Mouse (Mus musculus): ENCODE results near the gene Fancc. TPM values are rescaled to one million over a fixed set of nuclear protein-coding genes. Genes with fewer than 3 reads are reported as not detected.
"Not testable (repeated sequence)": the region's sequence is repeated elsewhere in the genome, so short reads cannot be mapped to it uniquely, and the experiment has no call there.

Gene Fancc
- polyA plus RNA-seq, 1 experiment from 2014 or later: 12.8 TPM

GRCm38 (mm10) chr13:63324978-63325848 lies 171.9 kb downstream of the Fancc start:
- Histone ChIP-seq H3K4me1 (replicated peaks) (peaks cover 27% of the 10 kb centered on the region), H3K9ac (no peak overlapping the region), H3K4me3 (no peak overlapping the region), H3K27ac (peak overlapping the region; percentile 51), H3K9me3 (replicated peaks) (no peaks in the 10 kb centered on the region), H3K27me3 (no peaks in the 10 kb centered on the region), H3K36me3 (no peaks in the 10 kb centered on the region), H3K4me2 (no peak overlapping the region)
- 60% methylated on average over 10 of the region's 10 CpGs for WGBS
- no peak for ATAC-seq (replicated peaks; ENCODE audit: insufficient number of reproducible peaks, insufficient read depth, low FRiP score, low read depth)

GRCm38 (mm10) chr13:63324311-63324710 lies 172.8 kb downstream of the Fancc start:
- H3K27me3 ChIP-seq: no peaks in the 10 kb centered on the region
- H3K4me3 ChIP-seq: no peak overlapping the region
- peaks cover 27% of the 10 kb centered on the region for H3K4me1 ChIP-seq (replicated peaks)
- no peaks in the 10 kb centered on the region for H3K9me3 ChIP-seq (replicated peaks)
- ATAC-seq (replicated peaks; ENCODE audit: insufficient number of reproducible peaks, insufficient read depth, low FRiP score, low read depth): no peak
- no peaks in the 10 kb centered on the region for H3K36me3 ChIP-seq
- 57% methylated on average over 3 of the region's 3 CpGs for WGBS
- peak overlapping the region; percentile 51 for H3K27ac ChIP-seq
- no peak overlapping the region for H3K4me2 ChIP-seq
- H3K9ac ChIP-seq: no peak overlapping the region

- H3K27me3 ChIP-seq: no peaks in the 10 kb centered on the region
- no peaks in the 10 kb centered on the region for H3K9me3 ChIP-seq (replicated peaks)
- H3K9ac ChIP-seq: no peak overlapping the region
- H3K27ac ChIP-seq: peak overlapping the region; percentile 30
- 61% methylated on average over 9 of the region's 9 CpGs for WGBS
- peaks cover 27% of the 10 kb centered on the region for H3K4me1 ChIP-seq (replicated peaks)
- no peak overlapping the region for H3K4me3 ChIP-seq
- H3K36me3 ChIP-seq: no peaks in the 10 kb centered on the region
- no peak for ATAC-seq (replicated peaks; ENCODE audit: insufficient number of reproducible peaks, insufficient read depth, low FRiP score, low read depth)
- no peak overlapping the region for H3K4me2 ChIP-seq
Measured at GRCm38 (mm10) chr13:63323286-63324075, 173.6 kb downstream of the Fancc start.

- Histone ChIP-seq H3K4me1 (replicated peaks) (peaks cover 27% of the 10 kb centered on the region), H3K9ac (no peak overlapping the region), H3K4me2 (no peak overlapping the region), H3K4me3 (no peak overlapping the region), H3K27ac (peak overlapping the region; percentile 30; the same call in 1 of the 2 replicates), H3K9me3 (replicated peaks) (no peaks in the 10 kb centered on the region), H3K36me3 (no peaks in the 10 kb centered on the region), H3K27me3 (no peaks in the 10 kb centered on the region)
- 86% methylated on average over 6 of the region's 6 CpGs for WGBS
- ATAC-seq (replicated peaks; ENCODE audit: insufficient number of reproducible peaks, insufficient read depth, low FRiP score, low read depth): no peak
Measured at GRCm38 (mm10) chr13:63322756-63323155, 174.3 kb downstream of the Fancc start.

GRCm38 (mm10) chr13:63321689-63322088 lies 175.4 kb downstream of the Fancc start:
- Histone ChIP-seq H3K27me3 (no peaks in the 10 kb centered on the region), H3K27ac (no peak overlapping the region), H3K9ac (no peak overlapping the region), H3K4me1 (replicated peaks) (peaks cover 27% of the 10 kb centered on the region), H3K4me3 (no peak overlapping the region), H3K4me2 (no peak overlapping the region), H3K9me3 (replicated peaks) (no peaks in the 10 kb centered on the region), H3K36me3 (peaks cover 4% of the 10 kb centered on the region; the same call in 1 of the 2 replicates)
- no peak for ATAC-seq (replicated peaks; ENCODE audit: insufficient number of reproducible peaks, insufficient read depth, low FRiP score, low read depth)
- WGBS: 76% methylated on average over 5 of the region's 5 CpGs

GRCm38 (mm10) chr13:63319814-63320213 lies 177.3 kb downstream of the Fancc start:
- no peak overlapping the region for H3K27ac ChIP-seq
- no peak overlapping the region for H3K4me3 ChIP-seq
- H3K9ac ChIP-seq: no peak overlapping the region
- no peak for ATAC-seq (replicated peaks; ENCODE audit: insufficient number of reproducible peaks, insufficient read depth, low FRiP score, low read depth)
- no peak overlapping the region for H3K4me2 ChIP-seq
- H3K9me3 ChIP-seq (replicated peaks): no peaks in the 10 kb centered on the region
- H3K36me3 ChIP-seq: peaks cover 4% of the 10 kb centered on the region; the same call in 1 of the 2 replicates
- peaks cover 22% of the 10 kb centered on the region for H3K4me1 ChIP-seq (replicated peaks)
- no peaks in the 10 kb centered on the region for H3K27me3 ChIP-seq
- WGBS: 90% methylated on average over 7 of the region's 7 CpGs

- Histone ChIP-seq H3K9me3 (replicated peaks) (no peaks in the 10 kb centered on the region), H3K4me2 (no peak overlapping the region), H3K4me1 (replicated peaks) (peaks cover 21% of the 10 kb centered on the region), H3K27me3 (no peaks in the 10 kb centered on the region), H3K4me3 (no peak overlapping the region), H3K9ac (no peak overlapping the region), H3K27ac (no peak overlapping the region), H3K36me3 (peaks cover 4% of the 10 kb centered on the region; the same call in 1 of the 2 replicates)
- no peak for ATAC-seq (replicated peaks; ENCODE audit: insufficient number of reproducible peaks, insufficient read depth, low FRiP score, low read depth)
- WGBS: 59% methylated on average over 7 of the region's 7 CpGs
Measured at GRCm38 (mm10) chr13:63317681-63318104, 179.4 kb downstream of the Fancc start.

- 83% methylated on average over 5 of the region's 5 CpGs for WGBS
- Histone ChIP-seq H3K27me3 (no peaks in the 10 kb centered on the region), H3K36me3 (peaks cover 4% of the 10 kb centered on the region; the same call in 1 of the 2 replicates), H3K4me2 (no peak overlapping the region), H3K27ac (no peak overlapping the region), H3K4me1 (replicated peaks) (peaks cover 24% of the 10 kb centered on the region), H3K4me3 (no peak overlapping the region), H3K9ac (no peak overlapping the region), H3K9me3 (replicated peaks) (no peaks in the 10 kb centered on the region)
- no peak for ATAC-seq (replicated peaks; ENCODE audit: insufficient number of reproducible peaks, insufficient read depth, low FRiP score, low read depth)
Measured at GRCm38 (mm10) chr13:63316407-63316806, 180.7 kb downstream of the Fancc start.

- Histone ChIP-seq H3K27me3 (no peaks in the 10 kb centered on the region), H3K27ac (no peak overlapping the region), H3K4me1 (replicated peaks) (peaks cover 24% of the 10 kb centered on the region), H3K9me3 (replicated peaks) (no peaks in the 10 kb centered on the region), H3K36me3 (peaks cover 10% of the 10 kb centered on the region; the same call in 1 of the 2 replicates), H3K9ac (no peak overlapping the region), H3K4me2 (no peak overlapping the region), H3K4me3 (no peak overlapping the region)
- 65% methylated on average over 6 of the region's 6 CpGs for WGBS
- no peak for ATAC-seq (replicated peaks; ENCODE audit: insufficient number of reproducible peaks, insufficient read depth, low FRiP score, low read depth)
Measured at GRCm38 (mm10) chr13:63315777-63316176, 181.3 kb downstream of the Fancc start.

- H3K27ac ChIP-seq; H3K9ac ChIP-seq; ATAC-seq (replicated peaks; ENCODE audit: insufficient number of reproducible peaks, insufficient read depth, low FRiP score, low read depth); H3K9me3 ChIP-seq (replicated peaks); H3K4me3 ChIP-seq; H3K27me3 ChIP-seq; H3K36me3 ChIP-seq; H3K4me2 ChIP-seq: not testable (repeated sequence)
- 96% methylated on average over 4 of the region's 4 CpGs for WGBS
- H3K4me1 ChIP-seq (replicated peaks): peaks cover 24% of the 10 kb centered on the region
Measured at GRCm38 (mm10) chr13:63315111-63315510, 182.0 kb downstream of the Fancc start.

- no peak for ATAC-seq (replicated peaks; ENCODE audit: insufficient number of reproducible peaks, insufficient read depth, low FRiP score, low read depth)
- Histone ChIP-seq H3K9ac (no peak overlapping the region), H3K4me2 (no peak overlapping the region), H3K4me3 (no peak overlapping the region), H3K27ac (peak overlapping the region; percentile 60), H3K9me3 (replicated peaks) (no peaks in the 10 kb centered on the region), H3K27me3 (no peaks in the 10 kb centered on the region), H3K36me3 (peaks cover 10% of the 10 kb centered on the region; the same call in 1 of the 2 replicates), H3K4me1 (replicated peaks) (peaks cover 24% of the 10 kb centered on the region)
- WGBS: 78% methylated on average over 4 of the region's 4 CpGs
Measured at GRCm38 (mm10) chr13:63314608-63314920, 182.5 kb downstream of the Fancc start.
